ENCODE assay signal across 8 mouse cellular contexts in genomic region chr5:138264207-138264578, GRCm38 (mm10). TPM values are rescaled to one million over a fixed set of nuclear protein-coding genes. Genes with fewer than 3 reads are reported as not detected.
DNase-seq lines count a peak whose midpoint lies in the region; ATAC-seq and TF ChIP-seq lines count a peak whose summit lies in the region.

No protein-coding gene starts in this region.

- peak overlapping the region; percentile 27; the same call in 1 of the 2 replicates for H3K27ac ChIP-seq in spleen, adult 2 months (ENCODE audit: insufficient read depth, low read length)
- H3K27ac ChIP-seq in forebrain, embryonic 12.5 days, result peak overlapping the region; percentile 77
- H3K27ac ChIP-seq in liver, embryonic 11.5 days (ENCODE audit: low read depth, low read length), result no peak overlapping the region; the same call in 1 of the 2 replicates
- peak overlapping the region; percentile 68; the same call in 1 of the 2 replicates for H3K27ac ChIP-seq in stomach, embryonic 16.5 days (ENCODE audit: low read length)

- TF ChIP-seq CTCF in spleen, adult 2 months (IDR thresholded peaks at IDR 0.05; ENCODE audit: extremely low read depth, insufficient read depth, insufficient read length, insufficient replicate concordance), result no peak

- H3K9ac ChIP-seq in forebrain, embryonic 12.5 days, result peak overlapping the region; percentile 96
- peak overlapping the region; percentile 97 for H3K9ac ChIP-seq in liver, embryonic 11.5 days (ENCODE audit: low read depth, low read length)
- peak overlapping the region; percentile 97 for H3K9ac ChIP-seq in stomach, embryonic 16.5 days (ENCODE audit: low read length)

- peak overlapping the region; percentile 99 for H3K4me2 ChIP-seq in forebrain, embryonic 12.5 days
- H3K4me2 ChIP-seq in liver, embryonic 11.5 days, result peak overlapping the region; percentile 94
- peak overlapping the region; percentile 99 for H3K4me2 ChIP-seq in stomach, embryonic 16.5 days (ENCODE audit: low read depth, low read length)

- H3K4me1 ChIP-seq in spleen, adult 2 months (ENCODE audit: control insufficient read depth, insufficient read depth, insufficient read length), result peaks cover 17% of the 10 kb centered on the region; the same call in 1 of the 2 replicates
- peaks cover 27% of the 10 kb centered on the region for H3K4me1 ChIP-seq in forebrain, embryonic 12.5 days
- H3K4me1 ChIP-seq in liver, embryonic 11.5 days (replicated peaks; ENCODE audit: control insufficient read depth, insufficient read depth, low read length), result peaks cover 40% of the 10 kb centered on the region
- H3K4me1 ChIP-seq in stomach, embryonic 16.5 days (ENCODE audit: control insufficient read depth, insufficient read depth, low read length), result peaks cover 17% of the 10 kb centered on the region

- no peaks in the 10 kb centered on the region for H3K9me3 ChIP-seq in forebrain, embryonic 12.5 days
- H3K9me3 ChIP-seq in liver, embryonic 11.5 days (ENCODE audit: control insufficient read depth, low read length), result no peaks in the 10 kb centered on the region
- no peaks in the 10 kb centered on the region for H3K9me3 ChIP-seq in stomach, embryonic 16.5 days (replicated peaks; ENCODE audit: control insufficient read depth, low read length)

- no peak for ATAC-seq in forebrain, embryonic 12.5 days (ENCODE audit: low FRiP score)
- ATAC-seq in liver, embryonic 11.5 days (replicated peaks; ENCODE audit: low FRiP score), result no peak
- ATAC-seq in stomach, embryonic 16.5 days (ENCODE audit: insufficient read depth, low FRiP score), result no peak

- peaks cover 21% of the 10 kb centered on the region for H3K36me3 ChIP-seq in spleen, adult 2 months (ENCODE audit: control insufficient read depth, insufficient read depth, low read length)
- H3K36me3 ChIP-seq in forebrain, embryonic 12.5 days (replicated peaks), result peaks cover 39% of the 10 kb centered on the region
- H3K36me3 ChIP-seq in liver, embryonic 11.5 days (ENCODE audit: control insufficient read depth, insufficient read depth, low read length), result peaks cover 18% of the 10 kb centered on the region
- peaks cover 8% of the 10 kb centered on the region for H3K36me3 ChIP-seq in stomach, embryonic 16.5 days (ENCODE audit: control insufficient read depth, insufficient read depth, low read length)

- H3K27me3 ChIP-seq in spleen, adult 2 months (ENCODE audit: control insufficient read depth, insufficient read depth, low read length), result no peaks in the 10 kb centered on the region
- no peaks in the 10 kb centered on the region for H3K27me3 ChIP-seq in forebrain, embryonic 12.5 days
- no peaks in the 10 kb centered on the region for H3K27me3 ChIP-seq in liver, embryonic 11.5 days (replicated peaks; ENCODE audit: control insufficient read depth, insufficient read depth, low read length)
- no peaks in the 10 kb centered on the region for H3K27me3 ChIP-seq in stomach, embryonic 16.5 days (ENCODE audit: control insufficient read depth, insufficient read depth, low read length)

- WGBS in spleen, adult 2 months, result 5% methylated on average over 6 of the region's 6 CpGs
- WGBS in forebrain, embryonic 12.5 days, result 17% methylated on average over 6 of the region's 6 CpGs
- 16% methylated on average over 6 of the region's 6 CpGs for WGBS in liver, embryonic 11.5 days
- 5% methylated on average over 6 of the region's 6 CpGs for WGBS in stomach, embryonic 16.5 days

- no peak for TF ChIP-seq POLR2A in spleen, adult 2 months (IDR thresholded peaks at IDR 0.05; ENCODE audit: low read depth, low read length)

- DNase-seq in spleen, adult 2 months (ENCODE audit: low read depth in 1 of 2, low spot score in 2 of 2), result no peak
- no peak for DNase-seq in spleen, adult 18-20 months
- no peak for DNase-seq in liver, embryonic 11.5 days (ENCODE audit: low spot score)
- no peak for DNase-seq in frontal cortex, adult 2 months (ENCODE audit: extremely low spot score in 1 of 2, low spot score in 1 of 2)
- DNase-seq in T-cell, adult 2 months (ENCODE audit: low spot score), result no peak
- no peak for DNase-seq in gastrocnemius, postnatal 10 days

- peak overlapping the region; percentile 88 for H3K4me3 ChIP-seq in spleen, adult 2 months (ENCODE audit: extremely low read depth, insufficient read depth, insufficient read length)
- peak overlapping the region; percentile 94 for H3K4me3 ChIP-seq in forebrain, embryonic 12.5 days (replicated peaks)
- H3K4me3 ChIP-seq in liver, embryonic 11.5 days (ENCODE audit: low read depth, low read length), result peak overlapping the region; percentile 97
- H3K4me3 ChIP-seq in stomach, embryonic 16.5 days (replicated peaks; ENCODE audit: low read length), result peak overlapping the region; percentile 91

RNA-seq across cellular contexts. Expression of gene BC037034, which starts 0.4 kb away (rescaled TPM):
- 114 and 128 TPM in 2 replicates for polyA plus RNA-seq in spleen, adult 2 months (2012; rRNA removed)
- polyA plus RNA-seq in forebrain, embryonic 12.5 days (2016; fragmentation: Nextera tagmentation; extraction: Ambion mirVana), result 14.0 and 16.0 TPM in 2 replicates
- polyA plus RNA-seq in liver, embryonic 11.5 days (2014; fragmentation: Nextera tagmentation; extraction: Ambion mirVana), result 6.8 and 7.2 TPM in 2 replicates
- polyA plus RNA-seq in stomach, embryonic 16.5 days (2015; fragmentation: Nextera tagmentation; extraction: Ambion mirVana), result 3.6 and 3.9 TPM in 2 replicates
- polyA plus RNA-seq in frontal cortex, adult 2 months (2012; rRNA removed), result 88.8 TPM in 2 replicates
- total RNA-seq in gastrocnemius, postnatal 10 days (2021), result 1 to 10 TPM; 5.3 to 8.1 TPM

RNA-seq across cellular contexts. Expression of gene Gal3st4, which starts 8.4 kb away (rescaled TPM):
- 0.06 and 0.08 TPM in 2 replicates for polyA plus RNA-seq in spleen, adult 2 months (2012; rRNA removed)
- polyA plus RNA-seq in forebrain, embryonic 12.5 days (2016; fragmentation: Nextera tagmentation; extraction: Ambion mirVana), result 3.3 and 3.9 TPM in 2 replicates
- 0.60 and 0.96 TPM in 2 replicates for polyA plus RNA-seq in liver, embryonic 11.5 days (2014; fragmentation: Nextera tagmentation; extraction: Ambion mirVana)
- 3.8 and 4.5 TPM in 2 replicates for polyA plus RNA-seq in stomach, embryonic 16.5 days (2015; fragmentation: Nextera tagmentation; extraction: Ambion mirVana)
- 3.4 and 4.1 TPM in 2 replicates for polyA plus RNA-seq in frontal cortex, adult 2 months (2012; rRNA removed)
- total RNA-seq in gastrocnemius, postnatal 10 days (2021), result under 1 TPM; 0.38 to 0.86 TPM

RNA-seq across cellular contexts. Expression of gene Lamtor4, which starts 8.9 kb away (rescaled TPM):
- polyA plus RNA-seq in spleen, adult 2 months (2012; rRNA removed), result 108 and 135 TPM in 2 replicates
- 42.3 and 47.3 TPM in 2 replicates for polyA plus RNA-seq in forebrain, embryonic 12.5 days (2016; fragmentation: Nextera tagmentation; extraction: Ambion mirVana)
- 40.3 and 49.2 TPM in 2 replicates for polyA plus RNA-seq in liver, embryonic 11.5 days (2014; fragmentation: Nextera tagmentation; extraction: Ambion mirVana)
- 76.1 and 79.4 TPM in 2 replicates for polyA plus RNA-seq in stomach, embryonic 16.5 days (2015; fragmentation: Nextera tagmentation; extraction: Ambion mirVana)
- polyA plus RNA-seq in frontal cortex, adult 2 months (2012; rRNA removed), result 155 and 158 TPM in 2 replicates
- 10 to 100 TPM; 61.6 to 69.8 TPM for total RNA-seq in gastrocnemius, postnatal 10 days (2021)

RNA-seq across cellular contexts. Expression of gene Gm43720, which starts 15.6 kb away (rescaled TPM):
- polyA plus RNA-seq in spleen, adult 2 months (2012; rRNA removed), result not detected in 2 replicates
- polyA plus RNA-seq in forebrain, embryonic 12.5 days (2016; fragmentation: Nextera tagmentation; extraction: Ambion mirVana), result 0.10 and 0.19 TPM in 2 replicates
- 0.05 and 0.12 TPM in 2 replicates for polyA plus RNA-seq in liver, embryonic 11.5 days (2014; fragmentation: Nextera tagmentation; extraction: Ambion mirVana)
- 0.13 and 0.41 TPM in 2 replicates for polyA plus RNA-seq in stomach, embryonic 16.5 days (2015; fragmentation: Nextera tagmentation; extraction: Ambion mirVana)
- polyA plus RNA-seq in frontal cortex, adult 2 months (2012; rRNA removed), result 0.14 TPM in 1 of 2 replicates, not detected in the other
- total RNA-seq in gastrocnemius, postnatal 10 days (2021), result under 1 TPM in 1 of 2 experiments, not detected in 1; 0.07 TPM

RNA-seq across cellular contexts. Expression of gene Gpc2, which starts 15.6 kb away (rescaled TPM):
- 4.4 and 4.8 TPM in 2 replicates for polyA plus RNA-seq in spleen, adult 2 months (2012; rRNA removed)
- 121 and 140 TPM in 2 replicates for polyA plus RNA-seq in forebrain, embryonic 12.5 days (2016; fragmentation: Nextera tagmentation; extraction: Ambion mirVana)
- 1.9 and 2.7 TPM in 2 replicates for polyA plus RNA-seq in liver, embryonic 11.5 days (2014; fragmentation: Nextera tagmentation; extraction: Ambion mirVana)
- 15.0 and 17.2 TPM in 2 replicates for polyA plus RNA-seq in stomach, embryonic 16.5 days (2015; fragmentation: Nextera tagmentation; extraction: Ambion mirVana)
- polyA plus RNA-seq in frontal cortex, adult 2 months (2012; rRNA removed), result 10.9 and 11.3 TPM in 2 replicates
- under 1 TPM; 0.35 to 0.88 TPM for total RNA-seq in gastrocnemius, postnatal 10 days (2021)
